Mouse (Mus musculus) CH12.LX (cell line): ENCODE measurements around the gene Creb3. TPM values are rescaled to one million over a fixed set of nuclear protein-coding genes. Genes with fewer than 3 reads are reported as not detected.

ENCODE experiments used
- DNase-seq: peaks from one replicate; pipeline ENCODE4 v3.0.0-alpha.2; 2013; ENCODE audit errors: extremely low read depth
- H3K27ac ChIP-seq: 2 replicates; pipeline ENCODE4 v1.5.1; 2012; ENCODE audit warnings: low read depth, mild to moderate bottlenecking, control low read depth, moderate library complexity; ENCODE audit not compliant: insufficient read depth
- H3K27me3 ChIP-seq: replicated peaks from 2 replicates; pipeline ENCODE3; 2012; ENCODE audit warnings: inconsistent platforms
- H3K36me3 ChIP-seq, 2 experiments: replicated peaks in 1 of 2; 2 replicates each; pipeline versions ENCODE3 to v1.6.1; 2012; ENCODE audit warnings: inconsistent platforms in 1 of 2, low read length in 1 of 2, mild to moderate bottlenecking in 1 of 2, mixed read lengths in 1 of 2, moderate library complexity in 1 of 2; ENCODE audit not compliant: control insufficient read depth in 1 of 2, insufficient read depth in 1 of 2
- H3K4me1 ChIP-seq, 2 experiments: 2 replicates each; pipeline ENCODE4 v1.6.1; 2012; ENCODE audit warnings: inconsistent platforms in 1 of 2, moderate library complexity in 1 of 2; ENCODE audit not compliant: insufficient read depth in 2 of 2, control insufficient read depth in 1 of 2
- H3K4me2 ChIP-seq: 2 replicates; pipeline ENCODE4 v1.6.1; 2012; ENCODE audit warnings: low read depth, mild to moderate bottlenecking, control low read depth; ENCODE audit not compliant: poor library complexity, insufficient read depth, severe bottlenecking
- H3K4me3 ChIP-seq, 3 experiments: fragments of 150-350 bp in 1 of 3; sonication (generic) in 1 of 3; replicated peaks in 1 of 3; 2 replicates each; pipeline versions ENCODE3 to v1.5.1; 2011 to 2012; ENCODE audit warnings: low read depth in 2 of 3, low read length in 2 of 3, mild to moderate bottlenecking in 2 of 3, moderate library complexity in 2 of 3, control low read depth in 1 of 3, improper control_type of control experiment in 1 of 3, inconsistent platforms in 1 of 3, mixed read lengths in 1 of 3; ENCODE audit not compliant: poor library complexity in 1 of 3
- H3K79me2 ChIP-seq: replicated peaks from 2 replicates; pipeline ENCODE4 v1.6.1; 2012; ENCODE audit warnings: mild to moderate bottlenecking, moderate library complexity; ENCODE audit not compliant: control insufficient read depth, poor library complexity, insufficient read depth, severe bottlenecking; ENCODE audit errors: extremely low read depth
- H3K9ac ChIP-seq: 2 replicates; pipeline ENCODE4 v1.6.1; 2012; ENCODE audit warnings: low read depth, mild to moderate bottlenecking, control low read depth, moderate library complexity; ENCODE audit not compliant: insufficient read depth
- H3K9me3 ChIP-seq: replicated peaks from 2 replicates; pipeline ENCODE3; 2012; ENCODE audit warnings: low read length, inconsistent platforms, mixed read lengths
- CHD1 ChIP-seq: IDR thresholded peaks from 2 replicates; pipeline ENCODE4 v1.6.1; 2012; ENCODE audit warnings: low read depth, low read length, improper control_type of control experiment, inconsistent platforms
- CHD2 ChIP-seq: IDR thresholded peaks from 2 replicates; pipeline ENCODE4 v1.6.1; 2011; ENCODE audit warnings: low read length, improper control_type of control experiment
- CTCF ChIP-seq, 2 experiments: IDR thresholded peaks in 1 of 2; conservative IDR thresholded peaks in 1 of 2; 2 replicates each; pipeline ENCODE4 v1.5.1; 2011 to 2012; ENCODE audit warnings: low read depth in 2 of 2, low read length in 2 of 2, improper control_type of control experiment in 1 of 2, inconsistent platforms in 1 of 2, mild to moderate bottlenecking in 1 of 2, moderate library complexity in 1 of 2
- EP300 ChIP-seq: IDR thresholded peaks from 2 replicates; pipeline ENCODE4 v1.6.1; 2011; ENCODE audit warnings: low read length, improper control_type of control experiment
- GABPA ChIP-seq: IDR thresholded peaks from 2 replicates; pipeline ENCODE4 v1.6.1; 2012; ENCODE audit warnings: low read depth, low read length, improper control_type of control experiment, inconsistent platforms; ENCODE audit not compliant: insufficient replicate concordance
- HCFC1 ChIP-seq: IDR thresholded peaks from 2 replicates; pipeline ENCODE4 v1.6.1; 2012; ENCODE audit warnings: low read depth, mild to moderate bottlenecking, inconsistent platforms, low read length, improper control_type of control experiment
- JUND ChIP-seq: conservative IDR thresholded peaks from 2 replicates; pipeline ENCODE4 v1.6.1; 2011; ENCODE audit warnings: low read depth, low read length, improper control_type of control experiment
- KAT2A ChIP-seq: IDR thresholded peaks from 2 replicates; pipeline ENCODE4 v1.6.1; 2012; ENCODE audit warnings: low read length, improper control_type of control experiment, inconsistent platforms; ENCODE audit not compliant: insufficient replicate concordance
- MAX ChIP-seq: IDR thresholded peaks from 2 replicates; pipeline ENCODE4 v1.6.1; 2011; ENCODE audit warnings: low read length, improper control_type of control experiment
- MYC ChIP-seq: IDR thresholded peaks from 2 replicates; pipeline ENCODE4 v1.6.1; 2011; ENCODE audit warnings: low read depth, mild to moderate bottlenecking, improper control_type of control experiment, low read length
- NELFE ChIP-seq: IDR thresholded peaks from 2 replicates; pipeline ENCODE4 v1.6.1; 2011; ENCODE audit warnings: low read depth, low read length, improper control_type of control experiment
- POLR2AphosphoS2 ChIP-seq: IDR thresholded peaks from 2 replicates; pipeline ENCODE4 v1.6.1; 2011; ENCODE audit warnings: low read depth, low read length, improper control_type of control experiment
- RAD21 ChIP-seq: IDR thresholded peaks from 2 replicates; pipeline ENCODE4 v1.6.1; 2011; ENCODE audit warnings: low read depth, mild to moderate bottlenecking, low read length, improper control_type of control experiment, moderate library complexity
- TCF12 ChIP-seq: IDR thresholded peaks from 2 replicates; pipeline ENCODE4 v1.6.1; 2014; ENCODE audit warnings: low read depth, mild to moderate bottlenecking, inconsistent platforms, low read length, improper control_type of control experiment
- UBTF ChIP-seq: IDR thresholded peaks from 2 replicates; pipeline ENCODE4 v1.6.1; 2012; ENCODE audit warnings: low read depth, mild to moderate bottlenecking, inconsistent platforms, low read length, improper control_type of control experiment, moderate library complexity
- USF1 ChIP-seq: IDR thresholded peaks from 2 replicates; pipeline ENCODE4 v1.6.1; 2014; ENCODE audit warnings: low read depth, mild to moderate bottlenecking, inconsistent platforms, low read length, improper control_type of control experiment
- USF2 ChIP-seq: conservative IDR thresholded peaks from 2 replicates; pipeline ENCODE4 v1.6.1; 2011; ENCODE audit warnings: low read depth, low read length, improper control_type of control experiment
- ZMIZ1 ChIP-seq: IDR thresholded peaks from 2 replicates; pipeline ENCODE4 v1.6.1; 2012; ENCODE audit warnings: low read depth, mild to moderate bottlenecking, inconsistent platforms, low read length, improper control_type of control experiment
- ZNF384 ChIP-seq: IDR thresholded peaks from 2 replicates; pipeline ENCODE4 v1.6.1; 2012; ENCODE audit warnings: low read depth, low read length, improper control_type of control experiment, inconsistent platforms
- dilution Hi-C: fragments of 300-500 bp; cut with MboI; formaldehyde crosslinking; loops from 2 replicates; pipeline ENCODE4 v1.14.3; 2020; ENCODE audit warnings: low sequenced_read_pairs; ENCODE audit not compliant: extremely low pct_unique_long_range_greater_than_20kb, extremely low pct_ligation_motif_present
- in situ Hi-C: fragments of 300-500 bp; cut with MboI; formaldehyde crosslinking; loops from 3 replicates; pipeline ENCODE4 v1.14.3; 2019; ENCODE audit warnings: low sequenced_read_pairs, low pct_ligation_motif_present, low pct_unique_long_range_greater_than_20kb, mixed read lengths
- polyA plus RNA-seq: library from polyadenylated mRNA; unstranded; fragments of >175 nt; gene quantifications from 2 replicates; pipeline ENCODE4 v1.2.1, GENCODE M21; 2012; ENCODE audit warnings: low read depth; ENCODE audit not compliant: insufficient read length
- total RNA-seq, 2 experiments: library from RNA; depleted of rRNA; stranded (reverse); fragments of 300-350 nt in 1 of 2; fragments of >200 nt in 1 of 2; gene quantifications; 2 replicates each; pipeline ENCODE4 v1.2.3; 2012 to 2014

Gene Creb3
- total and polyA plus RNA-seq, 3 experiments, result 26.1 to 33.1 (median 32.9) TPM

DNA sequence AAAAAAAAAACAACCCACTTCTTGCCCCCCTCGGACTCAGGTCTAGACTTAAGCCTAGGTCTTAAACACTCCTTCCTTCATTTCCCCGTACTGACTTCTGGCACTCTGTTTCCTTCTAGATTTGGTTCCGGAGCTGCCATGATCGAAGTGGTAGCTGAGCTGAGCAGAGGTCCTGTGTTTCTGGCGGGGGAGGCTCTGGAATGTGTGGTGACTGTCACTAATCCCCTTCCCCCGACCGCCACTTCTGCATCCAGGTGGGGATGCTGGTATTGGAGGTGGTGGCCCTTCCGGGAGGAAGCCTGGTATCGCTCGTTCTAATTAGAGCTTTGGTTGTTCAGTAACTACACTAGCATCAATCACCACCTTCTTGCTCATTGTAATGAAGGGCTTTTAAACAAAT is 17.1 kb downstream of the Creb3 start:
- no peak for DNase-seq
- TF ChIP-seq USF1 (no peak), CHD2 (no peak), MYC (no peak), POLR2AphosphoS2 (no peak), JUND (no peak), ZMIZ1 (no peak), MAX (no peak), ZNF384 (no peak), RAD21 (no peak), TCF12 (no peak), NELFE (no peak)
- in situ Hi-C loops, result no loop called here
- peaks cover 14 to 44% of the 10 kb centered on the region in 2 experiments for H3K4me1 ChIP-seq
- peak overlapping the region; percentile 85 for H3K4me2 ChIP-seq
- no peaks in the 10 kb centered on the region for H3K27me3 ChIP-seq
- dilution Hi-C loops, result no loop called here
- H3K36me3 ChIP-seq, result peaks cover 37 to 59% of the 10 kb centered on the region in 2 experiments
- H3K4me3 ChIP-seq, result peak overlapping the region; percentile 73 to 80 (median 77)
- H3K9me3 ChIP-seq, result no peaks in the 10 kb centered on the region
- no peak overlapping the region for H3K27ac ChIP-seq
- peaks cover 7% of the 10 kb centered on the region for H3K79me2 ChIP-seq
- peak overlapping the region; percentile 63 for H3K9ac ChIP-seq

DNA sequence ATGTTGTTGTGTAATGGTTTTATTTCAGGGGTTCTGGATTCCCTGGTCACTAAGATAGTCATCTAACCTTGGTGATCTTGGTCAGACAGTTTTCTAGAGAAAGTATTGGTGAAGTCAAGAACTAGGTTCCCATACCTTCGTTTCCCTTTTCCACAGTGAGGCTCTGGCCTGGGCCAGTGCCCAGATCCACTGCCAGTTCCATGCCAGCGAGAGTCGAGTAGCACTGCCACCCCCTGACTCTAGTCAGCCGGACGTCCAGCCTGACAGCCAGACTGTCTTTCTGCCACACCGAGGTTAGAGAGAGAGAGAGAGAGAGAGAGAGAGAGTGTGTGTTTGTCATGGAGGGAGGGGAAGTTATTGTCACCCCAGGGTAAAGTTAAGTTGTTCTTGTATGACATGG is 17.6 kb downstream of the Creb3 start:
- TF ChIP-seq USF2 (no peak), CHD1 (no peak), CTCF (conservative IDR thresholded peaks at IDR 0.05 in 1 of 2, IDR thresholded peaks at IDR 0.05 in 1 of 2; ENCODE audit: low read depth in 2 of 2, low read length in 2 of 2) (no peak), GABPA (no peak), EP300 (no peak), MYC (no peak)
- no peak for DNase-seq
- H3K9ac ChIP-seq, result peak overlapping the region; percentile 63
- H3K9me3 ChIP-seq, result no peaks in the 10 kb centered on the region
- in situ Hi-C loops, result no loop called here
- peak overlapping the region; percentile 85 for H3K4me2 ChIP-seq
- no peak overlapping the region for H3K27ac ChIP-seq
- H3K4me1 ChIP-seq, result peaks cover 14 to 44% of the 10 kb centered on the region in 2 experiments
- H3K27me3 ChIP-seq, result no peaks in the 10 kb centered on the region
- dilution Hi-C loops, result no loop called here
- peaks cover 41 to 62% of the 10 kb centered on the region in 2 experiments for H3K36me3 ChIP-seq
- peak overlapping the region; percentile 73 to 80 (median 77) for H3K4me3 ChIP-seq
- peaks cover 7% of the 10 kb centered on the region for H3K79me2 ChIP-seq

GRCm38 (mm10) chr4:43580721-43581120 is 18.6 kb downstream of the Creb3 start:
- in situ Hi-C loops (no loop called here), dilution Hi-C loops (no loop called here)
- no peaks in the 10 kb centered on the region for H3K9me3 ChIP-seq
- H3K4me2 ChIP-seq, result no peak overlapping the region
- H3K4me1 ChIP-seq, result peaks cover 14 to 43% of the 10 kb centered on the region in 2 experiments
- no peak overlapping the region for H3K9ac ChIP-seq
- no peak for TF ChIP-seq USF1
- no peak for TF ChIP-seq KAT2A
- TF ChIP-seq HCFC1, result no peak
- no peak for TF ChIP-seq CTCF (conservative IDR thresholded peaks at IDR 0.05 in 1 of 2, IDR thresholded peaks at IDR 0.05 in 1 of 2; ENCODE audit: low read depth in 2 of 2, low read length in 2 of 2)
- TF ChIP-seq ZNF384, result no peak
- TF ChIP-seq TCF12, result no peak
- TF ChIP-seq UBTF, result no peak
- no peak for TF ChIP-seq NELFE
- H3K27me3 ChIP-seq, result no peaks in the 10 kb centered on the region
- no peak for DNase-seq
- peaks cover 7% of the 10 kb centered on the region for H3K79me2 ChIP-seq
- peaks cover 43 to 62% of the 10 kb centered on the region in 2 experiments for H3K36me3 ChIP-seq
- no peak overlapping the region for H3K4me3 ChIP-seq
- no peak overlapping the region for H3K27ac ChIP-seq
